20 mouse cellular contexts compared by ENCODE assay signal in genomic region chr4:119960523-119960922, GRCm38 (mm10).
DNase-seq lines count a peak whose midpoint lies in the region; ATAC-seq and TF ChIP-seq lines count a peak whose summit lies in the region.
"Had no signal": no experiment of that assay in that cellular context is flagged by ENCODE, and none has a peak within 500 bp of the region (broad histone marks: within the 10 kb centered on the region; RNA-seq: fewer than 3 reads in every experiment).

No protein-coding gene starts in this region.

- intact Hi-C loops in heart, adult 2 months (cut with DNase I) = loop anchor here (5.0 kb wide), 1 partner anchor 142 kb away; no protein-coding TSS in a partner anchor

- H3K4me3 ChIP-seq in heart, embryonic 10.5 days = no peak overlapping the region
- no peak overlapping the region for H3K4me3 ChIP-seq in heart, adult 2 months
- no peak overlapping the region for H3K4me3 ChIP-seq in midbrain, embryonic 13.5 days (replicated peaks)
- no peak overlapping the region for H3K4me3 ChIP-seq in midbrain, postnatal 0 days (ENCODE audit: low read depth, low read length)
- no peak overlapping the region for H3K4me3 ChIP-seq in midbrain, embryonic 16.5 days (ENCODE audit: low read depth, low read length)
- no peak overlapping the region for H3K4me3 ChIP-seq in kidney, adult 2 months (ENCODE audit: insufficient read depth, low read depth, low read length)
- H3K4me3 ChIP-seq: embryonic facial prominence, embryonic 13.5 days; forebrain, embryonic 13.5 days; heart, embryonic 12.5 days; hindbrain, embryonic 10.5 days had no signal

- no peaks in the 10 kb centered on the region for H3K79me2 ChIP-seq in heart, adult 2 months (replicated peaks; ENCODE audit: control insufficient read depth, insufficient read depth, low read length)

- no peaks in the 10 kb centered on the region for H3K36me3 ChIP-seq in heart, embryonic 10.5 days
- no peaks in the 10 kb centered on the region for H3K36me3 ChIP-seq in heart, adult 2 months (ENCODE audit: control insufficient read depth, insufficient read depth, low read length)
- no peaks in the 10 kb centered on the region for H3K36me3 ChIP-seq in midbrain, embryonic 13.5 days
- 0 out of 2 replicates have a peak, but pooled peaks cover 2% of the 10 kb centered on the region for H3K36me3 ChIP-seq in midbrain, postnatal 0 days (ENCODE audit: insufficient read depth, low read length)
- H3K36me3 ChIP-seq in midbrain, embryonic 16.5 days (ENCODE audit: control insufficient read depth, insufficient read depth, low read length) = no peaks in the 10 kb centered on the region
- no peaks in the 10 kb centered on the region for H3K36me3 ChIP-seq in kidney, adult 2 months (ENCODE audit: control insufficient read depth, insufficient read depth, low read length)
- H3K36me3 ChIP-seq: embryonic facial prominence, embryonic 13.5 days; heart, embryonic 12.5 days; hindbrain, embryonic 10.5 days had no signal

- no peak for DNase-seq in heart, embryonic 10.5 days (ENCODE audit: low spot score)
- no peak for DNase-seq in heart, adult 2 months
- DNase-seq in midbrain, postnatal 0 days (ENCODE audit: low spot score) = no peak
- DNase-seq in MN1 (ENCODE audit: low spot score) = peak; percentile 21
- no peak for DNase-seq in kidney, adult 2 months
- DNase-seq: adrenal gland, adult 8-10 months; adrenal gland, postnatal 36 days; cerebellum, adult 11-12 months; cerebellum, adult 9-10 months; cerebellum, postnatal 36 days; gastrocnemius, postnatal 10 days; heart, adult 18-20 months had no signal

- H3K4me2 ChIP-seq in midbrain, embryonic 13.5 days (replicated peaks) = no peak overlapping the region
- H3K4me2 ChIP-seq in midbrain, postnatal 0 days (ENCODE audit: low read depth, low read length, poor library complexity, severe bottlenecking) = no peak overlapping the region
- no peak overlapping the region for H3K4me2 ChIP-seq in midbrain, embryonic 16.5 days (ENCODE audit: low read length)
- H3K4me2 ChIP-seq: embryonic facial prominence, embryonic 13.5 days; forebrain, embryonic 13.5 days; heart, embryonic 12.5 days had no signal

- WGBS in heart, embryonic 10.5 days = 83% methylated on average over 6 of the region's 6 CpGs
- WGBS in heart, adult 2 months = 94% methylated on average over 6 of the region's 6 CpGs
- WGBS in midbrain, embryonic 13.5 days = 80% methylated on average over 6 of the region's 6 CpGs
- 74% methylated on average over 6 of the region's 6 CpGs for WGBS in midbrain, postnatal 0 days
- 71% methylated on average over 6 of the region's 6 CpGs for WGBS in midbrain, embryonic 16.5 days
- 95% methylated on average over 6 of the region's 6 CpGs for WGBS in kidney, adult 2 months

- TF ChIP-seq CTCF in heart, adult 2 months (IDR thresholded peaks at IDR 0.05) = no peak
- no peak for TF ChIP-seq CTCF in midbrain, postnatal 0 days (IDR thresholded peaks at IDR 0.05)
- TF ChIP-seq CTCF in kidney, adult 2 months (conservative IDR thresholded peaks at IDR 0.05; ENCODE audit: insufficient read depth, insufficient read length, low read depth, low read length) = no peak

- no peaks in the 10 kb centered on the region for H3K9me3 ChIP-seq in heart, embryonic 10.5 days
- H3K9me3 ChIP-seq in midbrain, embryonic 13.5 days = no peaks in the 10 kb centered on the region
- H3K9me3 ChIP-seq in midbrain, postnatal 0 days (ENCODE audit: low read length) = no peaks in the 10 kb centered on the region
- no peaks in the 10 kb centered on the region for H3K9me3 ChIP-seq in midbrain, embryonic 16.5 days (replicated peaks; ENCODE audit: control insufficient read depth, low read length, poor library complexity, severe bottlenecking)
- H3K9me3 ChIP-seq: embryonic facial prominence, embryonic 13.5 days; forebrain, embryonic 13.5 days; heart, embryonic 12.5 days; hindbrain, embryonic 10.5 days had no signal

- no peaks in the 10 kb centered on the region for H3K27me3 ChIP-seq in heart, embryonic 10.5 days (ENCODE audit: insufficient read depth, poor library complexity, severe bottlenecking)
- H3K27me3 ChIP-seq in heart, adult 2 months (ENCODE audit: control insufficient read depth, insufficient read depth, low read length) = no peaks in the 10 kb centered on the region
- H3K27me3 ChIP-seq in midbrain, embryonic 13.5 days = no peaks in the 10 kb centered on the region
- H3K27me3 ChIP-seq in midbrain, postnatal 0 days (ENCODE audit: insufficient read depth, low read length) = no peaks in the 10 kb centered on the region
- H3K27me3 ChIP-seq in midbrain, embryonic 16.5 days (ENCODE audit: control insufficient read depth, insufficient read depth, low read depth, low read length) = no peaks in the 10 kb centered on the region
- H3K27me3 ChIP-seq in kidney, adult 2 months (replicated peaks; ENCODE audit: control insufficient read depth, insufficient read depth, low read length) = no peaks in the 10 kb centered on the region
- H3K27me3 ChIP-seq: embryonic facial prominence, embryonic 13.5 days; forebrain, embryonic 13.5 days; heart, embryonic 12.5 days had no signal

- H3K4me1 ChIP-seq in heart, embryonic 10.5 days = peaks cover 62% of the 10 kb centered on the region
- peaks cover 11% of the 10 kb centered on the region for H3K4me1 ChIP-seq in heart, adult 2 months (ENCODE audit: control insufficient read depth, insufficient read depth, low read length)
- H3K4me1 ChIP-seq in midbrain, embryonic 13.5 days (replicated peaks) = no peaks in the 10 kb centered on the region
- no peaks in the 10 kb centered on the region for H3K4me1 ChIP-seq in midbrain, postnatal 0 days (ENCODE audit: insufficient read depth, low read length)
- no peaks in the 10 kb centered on the region; the same call in 1 of the 2 replicates for H3K4me1 ChIP-seq in midbrain, embryonic 16.5 days (ENCODE audit: control insufficient read depth, insufficient read depth, low read length)
- H3K4me1 ChIP-seq in kidney, adult 2 months (ENCODE audit: control insufficient read depth, insufficient read depth, low read length) = no peaks in the 10 kb centered on the region; the same call in none of the 2 replicates
- H3K4me1 ChIP-seq: forebrain, embryonic 13.5 days; hindbrain, embryonic 10.5 days had no signal

- ATAC-seq in midbrain, embryonic 13.5 days = peak; percentile 77
- no peak for ATAC-seq in midbrain, postnatal 0 days (ENCODE audit: low FRiP score)
- peak; percentile 43; the same call in 1 of the 2 replicates for ATAC-seq in midbrain, embryonic 16.5 days
- ATAC-seq: forebrain, embryonic 13.5 days; inflammation-experienced regulatory T-cells, adult 6 months; intestine, postnatal 0 days had no signal

- TF ChIP-seq EP300 in heart, adult 2 months (IDR thresholded peaks at IDR 0.05; ENCODE audit: insufficient read depth, low read depth, low read length) = no peak

- TF ChIP-seq POLR2A in heart, adult 2 months (IDR thresholded peaks at IDR 0.05; ENCODE audit: insufficient read depth, low read depth, low read length) = no peak
- no peak for TF ChIP-seq POLR2A in kidney, adult 2 months (IDR thresholded peaks at IDR 0.05; ENCODE audit: low read depth, low read length)

- peak overlapping the region; percentile 86 for H3K27ac ChIP-seq in heart, embryonic 10.5 days
- H3K27ac ChIP-seq in heart, adult 2 months = no peak overlapping the region
- no peak overlapping the region for H3K27ac ChIP-seq in midbrain, embryonic 13.5 days
- no peak overlapping the region for H3K27ac ChIP-seq in midbrain, postnatal 0 days (ENCODE audit: low read depth, low read length)
- 0 out of 2 replicates have a peak overlapping the region, but pooled peaks have one; percentile 24 for H3K27ac ChIP-seq in midbrain, embryonic 16.5 days (ENCODE audit: low read length)
- H3K27ac ChIP-seq in kidney, adult 2 months (ENCODE audit: insufficient read depth, low read depth, low read length) = no peak overlapping the region
- H3K27ac ChIP-seq: embryonic facial prominence, embryonic 13.5 days; forebrain, embryonic 13.5 days; hindbrain, embryonic 10.5 days had no signal

- H3K9ac ChIP-seq in heart, adult 2 months (ENCODE audit: low read depth, low read length) = no peak overlapping the region
- no peak overlapping the region for H3K9ac ChIP-seq in midbrain, embryonic 13.5 days (replicated peaks)
- no peak overlapping the region for H3K9ac ChIP-seq in midbrain, postnatal 0 days (replicated peaks; ENCODE audit: low read length, poor library complexity, severe bottlenecking)
- no peak overlapping the region for H3K9ac ChIP-seq in midbrain, embryonic 16.5 days (ENCODE audit: low read depth, low read length)
- H3K9ac ChIP-seq: embryonic facial prominence, embryonic 13.5 days; forebrain, embryonic 13.5 days; heart, embryonic 12.5 days had no signal

Comparison
In these comparisons a context has a peak if more than half of its experiments do, and no peak if none do; other contexts are left out.
1. H3K27ac ChIP-seq: peak in heart, embryonic 10.5 days (single experiment) and midbrain, embryonic 16.5 days (single experiment); none in heart, adult 2 months (single experiment), midbrain, embryonic 13.5 days (single experiment), midbrain, postnatal 0 days (single experiment) and kidney, adult 2 months (single experiment).